Mouse (Mus musculus) CH12.LX (cell line): Measurements from ENCODE around the gene Sh3bp5. TPM values are rescaled to one million over a fixed set of nuclear protein-coding genes. Genes with fewer than 3 reads are reported as not detected.

Experiments used
- DNase-seq: peaks from one replicate; pipeline ENCODE4 v3.0.0-alpha.2; 2013; ENCODE audit errors: extremely low read depth
- H3K27ac ChIP-seq: 2 replicates; pipeline ENCODE4 v1.5.1; 2012; ENCODE audit warnings: low read depth, mild to moderate bottlenecking, control low read depth, moderate library complexity; ENCODE audit not compliant: insufficient read depth
- H3K27me3 ChIP-seq: replicated peaks from 2 replicates; pipeline ENCODE3; 2012; ENCODE audit warnings: inconsistent platforms
- H3K36me3 ChIP-seq, 2 experiments: replicated peaks in 1 of 2; 2 replicates each; pipeline versions ENCODE3 to v1.6.1; 2012; ENCODE audit warnings: inconsistent platforms in 1 of 2, low read length in 1 of 2, mild to moderate bottlenecking in 1 of 2, mixed read lengths in 1 of 2, moderate library complexity in 1 of 2; ENCODE audit not compliant: control insufficient read depth in 1 of 2, insufficient read depth in 1 of 2
- H3K4me1 ChIP-seq, 2 experiments: 2 replicates each; pipeline ENCODE4 v1.6.1; 2012; ENCODE audit warnings: inconsistent platforms in 1 of 2, moderate library complexity in 1 of 2; ENCODE audit not compliant: insufficient read depth in 2 of 2, control insufficient read depth in 1 of 2
- H3K4me2 ChIP-seq: 2 replicates; pipeline ENCODE4 v1.6.1; 2012; ENCODE audit warnings: low read depth, mild to moderate bottlenecking, control low read depth; ENCODE audit not compliant: poor library complexity, insufficient read depth, severe bottlenecking
- H3K4me3 ChIP-seq, 3 experiments: fragments of 150-350 bp in 1 of 3; sonication (generic) in 1 of 3; replicated peaks in 1 of 3; 2 replicates each; pipeline versions ENCODE3 to v1.5.1; 2011 to 2012; ENCODE audit warnings: low read depth in 2 of 3, low read length in 2 of 3, mild to moderate bottlenecking in 2 of 3, moderate library complexity in 2 of 3, control low read depth in 1 of 3, improper control_type of control experiment in 1 of 3, inconsistent platforms in 1 of 3, mixed read lengths in 1 of 3; ENCODE audit not compliant: poor library complexity in 1 of 3
- H3K79me2 ChIP-seq: replicated peaks from 2 replicates; pipeline ENCODE4 v1.6.1; 2012; ENCODE audit warnings: mild to moderate bottlenecking, moderate library complexity; ENCODE audit not compliant: control insufficient read depth, poor library complexity, insufficient read depth, severe bottlenecking; ENCODE audit errors: extremely low read depth
- H3K9ac ChIP-seq: 2 replicates; pipeline ENCODE4 v1.6.1; 2012; ENCODE audit warnings: low read depth, mild to moderate bottlenecking, control low read depth, moderate library complexity; ENCODE audit not compliant: insufficient read depth
- H3K9me3 ChIP-seq: replicated peaks from 2 replicates; pipeline ENCODE3; 2012; ENCODE audit warnings: low read length, inconsistent platforms, mixed read lengths
- BHLHE40 ChIP-seq: IDR thresholded peaks from 2 replicates; pipeline ENCODE4 v1.6.1; 2011; ENCODE audit warnings: mild to moderate bottlenecking, low read depth, low read length, improper control_type of control experiment
- CHD1 ChIP-seq: IDR thresholded peaks from 2 replicates; pipeline ENCODE4 v1.6.1; 2012; ENCODE audit warnings: low read depth, low read length, improper control_type of control experiment, inconsistent platforms
- CHD2 ChIP-seq: IDR thresholded peaks from 2 replicates; pipeline ENCODE4 v1.6.1; 2011; ENCODE audit warnings: low read length, improper control_type of control experiment
- CTCF ChIP-seq, 2 experiments: IDR thresholded peaks in 1 of 2; conservative IDR thresholded peaks in 1 of 2; 2 replicates each; pipeline ENCODE4 v1.5.1; 2011 to 2012; ENCODE audit warnings: low read depth in 2 of 2, low read length in 2 of 2, improper control_type of control experiment in 1 of 2, inconsistent platforms in 1 of 2, mild to moderate bottlenecking in 1 of 2, moderate library complexity in 1 of 2
- ETS1 ChIP-seq: conservative IDR thresholded peaks from 2 replicates; pipeline ENCODE4 v1.6.1; 2012; ENCODE audit warnings: low read depth, mild to moderate bottlenecking, inconsistent platforms, low read length, improper control_type of control experiment, moderate library complexity
- GABPA ChIP-seq: IDR thresholded peaks from 2 replicates; pipeline ENCODE4 v1.6.1; 2012; ENCODE audit warnings: low read depth, low read length, improper control_type of control experiment, inconsistent platforms; ENCODE audit not compliant: insufficient replicate concordance
- IRF4 ChIP-seq: IDR thresholded peaks from 2 replicates; pipeline ENCODE4 v1.6.1; 2014; ENCODE audit warnings: low read depth, mild to moderate bottlenecking, inconsistent platforms, low read length, improper control_type of control experiment
- MAFK ChIP-seq: IDR thresholded peaks from 2 replicates; pipeline ENCODE4 v1.6.1; 2011; ENCODE audit warnings: low read length, improper control_type of control experiment; ENCODE audit not compliant: insufficient replicate concordance
- MAX ChIP-seq: IDR thresholded peaks from 2 replicates; pipeline ENCODE4 v1.6.1; 2011; ENCODE audit warnings: low read length, improper control_type of control experiment
- MAZ ChIP-seq: IDR thresholded peaks from 2 replicates; pipeline ENCODE4 v1.6.1; 2012; ENCODE audit warnings: low read depth, mild to moderate bottlenecking, inconsistent platforms, low read length, improper control_type of control experiment, moderate library complexity
- MEF2A ChIP-seq: IDR thresholded peaks from 2 replicates; pipeline ENCODE4 v1.6.1; 2014; ENCODE audit warnings: low read depth, mild to moderate bottlenecking, inconsistent platforms, low read length, improper control_type of control experiment, borderline replicate concordance
- MXI1 ChIP-seq: IDR thresholded peaks from 2 replicates; pipeline ENCODE4 v1.6.1; 2011; ENCODE audit warnings: mild to moderate bottlenecking, low read depth, low read length, improper control_type of control experiment
- RAD21 ChIP-seq: IDR thresholded peaks from 2 replicates; pipeline ENCODE4 v1.6.1; 2011; ENCODE audit warnings: low read depth, mild to moderate bottlenecking, low read length, improper control_type of control experiment, moderate library complexity
- RCOR1 ChIP-seq: conservative IDR thresholded peaks from 2 replicates; pipeline ENCODE4 v1.6.1; 2012; ENCODE audit warnings: low read depth, mild to moderate bottlenecking, inconsistent platforms, low read length, improper control_type of control experiment
- SMC3 ChIP-seq: IDR thresholded peaks from 2 replicates; pipeline ENCODE4 v1.6.1; 2011; ENCODE audit warnings: low read depth, low read length, improper control_type of control experiment
- TBP ChIP-seq: conservative IDR thresholded peaks from 2 replicates; pipeline ENCODE4 v1.6.1; 2011; ENCODE audit warnings: low read depth, low read length, improper control_type of control experiment
- UBTF ChIP-seq: IDR thresholded peaks from 2 replicates; pipeline ENCODE4 v1.6.1; 2012; ENCODE audit warnings: low read depth, mild to moderate bottlenecking, inconsistent platforms, low read length, improper control_type of control experiment, moderate library complexity
- USF2 ChIP-seq: conservative IDR thresholded peaks from 2 replicates; pipeline ENCODE4 v1.6.1; 2011; ENCODE audit warnings: low read depth, low read length, improper control_type of control experiment
- ZC3H11A ChIP-seq: IDR thresholded peaks from 2 replicates; pipeline ENCODE4 v1.6.1; 2012; ENCODE audit warnings: low read depth, mild to moderate bottlenecking, inconsistent platforms, low read length, improper control_type of control experiment
- ZKSCAN1 ChIP-seq: IDR thresholded peaks from 2 replicates; pipeline ENCODE4 v1.6.1; 2012; ENCODE audit warnings: low read depth, inconsistent platforms, low read length, improper control_type of control experiment, borderline replicate concordance
- ZNF384 ChIP-seq: IDR thresholded peaks from 2 replicates; pipeline ENCODE4 v1.6.1; 2012; ENCODE audit warnings: low read depth, low read length, improper control_type of control experiment, inconsistent platforms
- dilution Hi-C: fragments of 300-500 bp; cut with MboI; formaldehyde crosslinking; loops from 2 replicates; pipeline ENCODE4 v1.14.3; 2020; ENCODE audit warnings: low sequenced_read_pairs; ENCODE audit not compliant: extremely low pct_unique_long_range_greater_than_20kb, extremely low pct_ligation_motif_present
- in situ Hi-C: fragments of 300-500 bp; cut with MboI; formaldehyde crosslinking; loops from 3 replicates; pipeline ENCODE4 v1.14.3; 2019; ENCODE audit warnings: low sequenced_read_pairs, low pct_ligation_motif_present, low pct_unique_long_range_greater_than_20kb, mixed read lengths
- polyA plus RNA-seq: library from polyadenylated mRNA; unstranded; fragments of >175 nt; gene quantifications from 2 replicates; pipeline ENCODE4 v1.2.1, GENCODE M21; 2012; ENCODE audit warnings: low read depth; ENCODE audit not compliant: insufficient read length
- total RNA-seq, 2 experiments: library from RNA; depleted of rRNA; stranded (reverse); fragments of 300-350 nt in 1 of 2; fragments of >200 nt in 1 of 2; gene quantifications; 2 replicates each; pipeline ENCODE4 v1.2.3; 2012 to 2014

The Sh3bp5 gene
- total and polyA plus RNA-seq, 3 experiments = 57.4 to 158 (median 64.6) TPM

DNA sequence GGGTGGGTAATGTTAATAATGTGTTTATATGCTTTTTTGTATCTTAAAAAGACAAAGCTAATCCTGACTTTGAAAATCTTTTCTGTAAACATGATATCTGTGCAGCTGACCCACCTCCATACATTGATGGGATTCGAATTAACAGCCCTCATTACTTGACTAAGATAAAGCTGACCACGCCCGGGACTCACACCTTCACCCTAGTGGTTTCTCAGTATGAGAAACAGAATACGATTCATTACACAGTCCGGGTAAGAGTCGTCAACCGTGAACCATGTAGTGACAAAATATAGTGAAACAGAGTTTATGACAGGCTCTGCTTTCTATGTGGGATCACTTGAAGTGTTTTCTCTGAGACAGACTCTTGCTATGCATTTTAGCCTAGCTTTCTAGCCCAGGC is 67.9 kb downstream of the Sh3bp5 start:
- Histone ChIP-seq H3K9me3 (peaks cover 3% of the 10 kb centered on the region), H3K4me1 (peaks cover 0 to 18% of the 10 kb centered on the region in 2 experiments; a peak in 1 of 4 replicates), H3K4me3 (no peak overlapping the region)
- DNase-seq = peak; percentile 63
- TF ChIP-seq MXI1 (0 out of 2 replicates have a peak, but pooled peaks have one; percentile 29), CHD2 (0 out of 2 replicates have a peak, but pooled peaks have one; percentile 21), IRF4 (0 out of 2 replicates have a peak, but pooled peaks have one; percentile 24), MEF2A (no peak), ZKSCAN1 (no peak), MAFK (no peak)
- TF ChIP-seq, all 38 proteins: peak for 3
- peaks cover 43 to 86% of the 10 kb centered on the region in 2 experiments for H3K36me3 ChIP-seq
- no peaks in the 10 kb centered on the region for H3K79me2 ChIP-seq
- H3K9ac ChIP-seq = no peak overlapping the region
- H3K27me3 ChIP-seq = no peaks in the 10 kb centered on the region
- no peak overlapping the region for H3K27ac ChIP-seq
- dilution Hi-C loops = loop anchor here (25.0 kb wide), 1 partner anchor 94 kb away; no protein-coding TSS in a partner anchor
- no peak overlapping the region; the same call in 1 of the 2 replicates for H3K4me2 ChIP-seq
- in situ Hi-C loops = no loop called here

GRCm38 (mm10) chr14:31365350-31365749 is 70.5 kb downstream of the Sh3bp5 start:
- H3K79me2 ChIP-seq = no peaks in the 10 kb centered on the region
- H3K27ac ChIP-seq = no peak overlapping the region
- H3K27me3 ChIP-seq = no peaks in the 10 kb centered on the region
- peaks cover 3% of the 10 kb centered on the region for H3K9me3 ChIP-seq
- H3K36me3 ChIP-seq = peaks cover 36 to 86% of the 10 kb centered on the region in 2 experiments
- TF ChIP-seq MAX = no peak
- TF ChIP-seq MAZ = no peak
- no peak for TF ChIP-seq UBTF
- no peak for TF ChIP-seq IRF4
- no peak for TF ChIP-seq BHLHE40
- no peak for TF ChIP-seq CHD1
- TF ChIP-seq RCOR1 = no peak
- TF ChIP-seq CTCF (conservative IDR thresholded peaks at IDR 0.05 in 1 of 2, IDR thresholded peaks at IDR 0.05 in 1 of 2; ENCODE audit: low read depth in 2 of 2, low read length in 2 of 2) = peak; percentile 29 to 88; a peak in 3 of 4 replicates
- TF ChIP-seq USF2 = no peak
- TF ChIP-seq ZC3H11A = peak; percentile 72
- TF ChIP-seq ETS1 = no peak
- no peak for TF ChIP-seq GABPA
- TF ChIP-seq RAD21 = peak; percentile 86
- peak; percentile 84 for TF ChIP-seq ZNF384
- peak; percentile 71; the same call in 1 of the 2 replicates for TF ChIP-seq MAFK
- TF ChIP-seq SMC3 = peak; percentile 90
- no peak for TF ChIP-seq TBP
- dilution Hi-C loops = loop anchor here (25.0 kb wide), 1 partner anchor 97 kb away; no protein-coding TSS in a partner anchor
- DNase-seq = peak; percentile 76
- in situ Hi-C loops = no loop called here
- no peak overlapping the region for H3K9ac ChIP-seq
- peaks cover 0 to 15% of the 10 kb centered on the region in 2 experiments; a peak in 1 of 4 replicates for H3K4me1 ChIP-seq
- no peak overlapping the region for H3K4me3 ChIP-seq
- H3K4me2 ChIP-seq = no peak overlapping the region
